Mouse (Mus musculus): ENCODE results near the gene Slc35f1. TPM values are rescaled to one million over a fixed set of nuclear protein-coding genes. Genes with fewer than 3 reads are reported as not detected.

Gene Slc35f1
- 2.6 and 2.9 TPM in 2 replicates for polyA plus RNA-seq (2012; rRNA removed)

GRCm38 (mm10) chr10:52690334-52690991 is at the start of gene Slc35f1:
TSS of gene Slc35f1 (plus strand) at chr10:52690533.
- TF ChIP-seq CTCF (conservative IDR thresholded peaks at IDR 0.05; ENCODE audit: insufficient read depth, insufficient read length, low read depth, low read length) = peak; percentile 52
- TF ChIP-seq POLR2A (IDR thresholded peaks at IDR 0.05; ENCODE audit: low read depth, low read length) = no peak
- H3K27me3 ChIP-seq (replicated peaks; ENCODE audit: control insufficient read depth, insufficient read depth, low read length) = no peaks in the 10 kb centered on the region
- DNase-seq = peak; percentile 60
- H3K4me3 ChIP-seq (ENCODE audit: insufficient read depth, low read depth, low read length) = peak within 1 kb of the TSS; percentile 87
- H3K4me1 ChIP-seq (ENCODE audit: control insufficient read depth, insufficient read depth, low read length) = no peaks in the 10 kb centered on the region
- no peak within 1 kb of the TSS for H3K27ac ChIP-seq (ENCODE audit: insufficient read depth, low read depth, low read length)
- no peaks in the 10 kb centered on the region for H3K36me3 ChIP-seq (ENCODE audit: control insufficient read depth, insufficient read depth, low read length)
- under 1% methylated on average over 47 of the region's 54 CpGs for WGBS

GRCm38 (mm10) chr10:52671234-52671633 is 19.1 kb upstream of the Slc35f1 start:
- H3K4me3 ChIP-seq (ENCODE audit: insufficient read depth, low read depth, low read length) = no peak overlapping the region
- TF ChIP-seq CTCF (conservative IDR thresholded peaks at IDR 0.05; ENCODE audit: insufficient read depth, insufficient read length, low read depth, low read length) = no peak
- no peak for TF ChIP-seq POLR2A (IDR thresholded peaks at IDR 0.05; ENCODE audit: low read depth, low read length)
- no peaks in the 10 kb centered on the region for H3K4me1 ChIP-seq (ENCODE audit: control insufficient read depth, insufficient read depth, low read length)
- H3K36me3 ChIP-seq (ENCODE audit: control insufficient read depth, insufficient read depth, low read length) = no peaks in the 10 kb centered on the region
- DNase-seq = no peak
- no peak overlapping the region for H3K27ac ChIP-seq (ENCODE audit: insufficient read depth, low read depth, low read length)
- no peaks in the 10 kb centered on the region for H3K27me3 ChIP-seq (replicated peaks; ENCODE audit: control insufficient read depth, insufficient read depth, low read length)

- Histone ChIP-seq H3K27me3 (replicated peaks; ENCODE audit: control insufficient read depth, insufficient read depth, low read length) (no peaks in the 10 kb centered on the region), H3K4me3 (ENCODE audit: insufficient read depth, low read depth, low read length) (peak overlapping the region; percentile 87), H3K36me3 (ENCODE audit: control insufficient read depth, insufficient read depth, low read length) (no peaks in the 10 kb centered on the region), H3K27ac (ENCODE audit: insufficient read depth, low read depth, low read length) (no peak overlapping the region), H3K4me1 (ENCODE audit: control insufficient read depth, insufficient read depth, low read length) (no peaks in the 10 kb centered on the region)
- TF ChIP-seq POLR2A (IDR thresholded peaks at IDR 0.05; ENCODE audit: low read depth, low read length) (no peak), CTCF (conservative IDR thresholded peaks at IDR 0.05; ENCODE audit: insufficient read depth, insufficient read length, low read depth, low read length) (no peak)
- 4% methylated on average over 45 of the region's 45 CpGs for WGBS
- peak; percentile 19 for DNase-seq
These were observed 829 bp downstream of the Slc35f1 start for GRCm38 (mm10) chr10:52690992-52691731.

- no peak for DNase-seq
- H3K4me3 ChIP-seq (ENCODE audit: insufficient read depth, low read depth, low read length) = no peak overlapping the region
- TF ChIP-seq CTCF (conservative IDR thresholded peaks at IDR 0.05; ENCODE audit: insufficient read depth, insufficient read length, low read depth, low read length) (no peak), POLR2A (IDR thresholded peaks at IDR 0.05; ENCODE audit: low read depth, low read length) (no peak)
- H3K4me1 ChIP-seq (ENCODE audit: control insufficient read depth, insufficient read depth, low read length) = no peaks in the 10 kb centered on the region
- no peak overlapping the region for H3K27ac ChIP-seq (ENCODE audit: insufficient read depth, low read depth, low read length)
- H3K27me3 ChIP-seq (replicated peaks; ENCODE audit: control insufficient read depth, insufficient read depth, low read length) = no peaks in the 10 kb centered on the region
- H3K36me3 ChIP-seq (ENCODE audit: control insufficient read depth, insufficient read depth, low read length) = no peaks in the 10 kb centered on the region
These were observed 13.4 kb downstream of the Slc35f1 start for GRCm38 (mm10) chr10:52703688-52704087.

- Histone ChIP-seq H3K4me1 (ENCODE audit: control insufficient read depth, insufficient read depth, low read length) (no peaks in the 10 kb centered on the region), H3K36me3 (ENCODE audit: control insufficient read depth, insufficient read depth, low read length) (no peaks in the 10 kb centered on the region), H3K4me3 (ENCODE audit: insufficient read depth, low read depth, low read length) (peak overlapping the region; percentile 20; the same call in 1 of the 2 replicates), H3K27me3 (replicated peaks; ENCODE audit: control insufficient read depth, insufficient read depth, low read length) (no peaks in the 10 kb centered on the region), H3K27ac (ENCODE audit: insufficient read depth, low read depth, low read length) (no peak overlapping the region)
- WGBS = 2% methylated on average over 31 of the region's 31 CpGs
- peak; percentile 2 for DNase-seq
- no peak for TF ChIP-seq CTCF (conservative IDR thresholded peaks at IDR 0.05; ENCODE audit: insufficient read depth, insufficient read length, low read depth, low read length)
- no peak for TF ChIP-seq POLR2A (IDR thresholded peaks at IDR 0.05; ENCODE audit: low read depth, low read length)
These were observed 14.0 kb downstream of the Slc35f1 start for GRCm38 (mm10) chr10:52704101-52705051.

- no peak for DNase-seq
- H3K4me1 ChIP-seq (ENCODE audit: control insufficient read depth, insufficient read depth, low read length) = no peaks in the 10 kb centered on the region
- TF ChIP-seq CTCF (conservative IDR thresholded peaks at IDR 0.05; ENCODE audit: insufficient read depth, insufficient read length, low read depth, low read length) (no peak), POLR2A (IDR thresholded peaks at IDR 0.05; ENCODE audit: low read depth, low read length) (no peak)
- 62% methylated on average over 2 of the region's 2 CpGs for WGBS
- no peak overlapping the region for H3K4me3 ChIP-seq (ENCODE audit: insufficient read depth, low read depth, low read length)
- H3K36me3 ChIP-seq (ENCODE audit: control insufficient read depth, insufficient read depth, low read length) = no peaks in the 10 kb centered on the region
- H3K27ac ChIP-seq (ENCODE audit: insufficient read depth, low read depth, low read length) = no peak overlapping the region
- no peaks in the 10 kb centered on the region for H3K27me3 ChIP-seq (replicated peaks; ENCODE audit: control insufficient read depth, insufficient read depth, low read length)
These were observed 19.1 kb downstream of the Slc35f1 start for GRCm38 (mm10) chr10:52709482-52709881.
